ENCODE assay signal across 25 mouse cellular contexts in genomic region chr4:80939115-80939514, GRCm38 (mm10). TPM values are rescaled to one million over a fixed set of nuclear protein-coding genes. Genes with fewer than 3 reads are reported as not detected.
DNase-seq lines count a peak whose midpoint lies in the region; TF ChIP-seq lines count a peak whose summit lies in the region.
"Had no signal": no experiment of that assay in that cellular context is flagged by ENCODE, and none has a peak within 500 bp of the region (broad histone marks: within the 10 kb centered on the region; RNA-seq: fewer than 3 reads in every experiment).

No protein-coding gene starts in this region.

- peak overlapping the region; percentile 12 for H3ac ChIP-seq in C2C12 (ENCODE audit: control insufficient read depth, insufficient read length, low read depth)

- H3K79me2 ChIP-seq in C2C12 (ENCODE audit: control insufficient read depth, insufficient read depth): peaks cover 99% of the 10 kb centered on the region

- H3K27me3 ChIP-seq in C2C12 (ENCODE audit: control insufficient read depth, insufficient read depth, insufficient read length): no peaks in the 10 kb centered on the region
- H3K27me3 ChIP-seq: CH12.LX; forebrain, embryonic 13.5 days; heart, embryonic 12.5 days; heart, embryonic 15.5 days had no signal

- no peak for DNase-seq in layer of hippocampus, adult 2 months (ENCODE audit: low spot score in 2 of 2)
- no peak for DNase-seq in layer of hippocampus, postnatal 14 days (ENCODE audit: low spot score in 2 of 2)
- peak; percentile 20 for DNase-seq in 3134 (ENCODE audit: extremely low read depth, insufficient read length, low spot score)
- no peak for DNase-seq in kidney, postnatal 14 days
- DNase-seq in heart, postnatal 10 days: no peak
- DNase-seq: adrenal gland, adult 2 months; adrenal gland, postnatal 14 days; cerebellum, adult 11-12 months; cerebellum, adult 8-10 months; cerebellum, postnatal 10 days; cerebellum, postnatal 36 days; gastrocnemius, postnatal 25 days; heart, adult 18-20 months; heart, postnatal 14 days; heart, postnatal 4 days had no signal

- H3K27ac ChIP-seq in layer of hippocampus, adult 2 months: peak overlapping the region; percentile 87
- H3K27ac ChIP-seq: forebrain, embryonic 10.5 days; forebrain, embryonic 13.5 days; heart, embryonic 15.5 days; hindbrain, embryonic 14.5 days; hindbrain, postnatal 0 days had no signal

- no peak for TF ChIP-seq CTCF in layer of hippocampus, adult 2 months (conservative IDR thresholded peaks at IDR 0.05)
- TF ChIP-seq CTCF in C2C12 (IDR thresholded peaks at IDR 0.05; ENCODE audit: control insufficient read depth, insufficient read depth, insufficient read length): no peak

- H3K4me3 ChIP-seq in layer of hippocampus, adult 2 months: no peak overlapping the region
- no peak overlapping the region for H3K4me3 ChIP-seq in C2C12 (ENCODE audit: insufficient read depth, poor library complexity, severe bottlenecking)
- H3K4me3 ChIP-seq: forebrain, embryonic 10.5 days; forebrain, embryonic 13.5 days; heart, embryonic 12.5 days; heart, embryonic 15.5 days had no signal

- peaks cover 10% of the 10 kb centered on the region for H3K36me3 ChIP-seq in C2C12 (ENCODE audit: control insufficient read depth, insufficient read depth)
- H3K36me3 ChIP-seq: forebrain, embryonic 10.5 days; G1E; heart, embryonic 12.5 days; heart, embryonic 15.5 days had no signal

- H3K79me3 ChIP-seq in C2C12 (ENCODE audit: low read depth): peaks cover 79% of the 10 kb centered on the region

- intact Hi-C loops in heart, postnatal 10 days (cut with DNase I): no loop called here

TF ChIP-seq in C2C12, 6 proteins besides CTCF, POLR2A, EP300 and RAD21:
- TF ChIP-seq USF1 (IDR thresholded peaks at IDR 0.05; ENCODE audit: low read depth) (no peak), MYOD1 (IDR thresholded peaks at IDR 0.05; ENCODE audit: control insufficient read depth, insufficient read length, low read depth) (no peak), MAX (IDR thresholded peaks at IDR 0.05) (no peak), FOSL1 (IDR thresholded peaks at IDR 0.05; ENCODE audit: insufficient read depth, low read length, poor library complexity, severe bottlenecking) (no peak), MYOG (IDR thresholded peaks at IDR 0.05; ENCODE audit: control insufficient read depth, extremely low read depth, insufficient read length) (no peak), CEBPB (IDR thresholded peaks at IDR 0.05; ENCODE audit: low read depth) (no peak)

RNA-seq across cellular contexts. Expression of gene Lurap1l, which starts 28.7 kb away (rescaled TPM):
- 10 to 100 TPM; 31.1 to 34.2 TPM for total RNA-seq in layer of hippocampus, adult 2 months (2021)
- total RNA-seq in layer of hippocampus, postnatal 14 days (2021): 10 to 100 TPM; 18.8 to 20.4 TPM
- 42.9 TPM for polyA plus RNA-seq in C2C12 (2012; fragmentation: generic; extraction: Trizol)
- total RNA-seq in heart, postnatal 10 days (2021): 1 to 10 TPM; 3.3 to 4.2 TPM
- total RNA-seq: CH12.LX had no signal
- polyA plus RNA-seq: G1E; inflammation-experienced regulatory T-cells, adult 6 months had no signal
